Mouse (Mus musculus) mouse trophoblast stem cell (cell line): ENCODE measurements around the gene Gm5426.
"Not testable (repeated sequence)": the region's sequence is repeated elsewhere in the genome, so short reads cannot be mapped to it uniquely, and the experiment has no call there.

Source experiments
- in situ Hi-C, 2 experiments: fragments of 300-500 bp; cut with MseI, MboI; formaldehyde crosslinking; loops; 2 replicates in 1 of 2; 3 replicates in 1 of 2; pipeline ENCODE4 v1.15.1; 2025

The Gm5426 gene

DNA sequence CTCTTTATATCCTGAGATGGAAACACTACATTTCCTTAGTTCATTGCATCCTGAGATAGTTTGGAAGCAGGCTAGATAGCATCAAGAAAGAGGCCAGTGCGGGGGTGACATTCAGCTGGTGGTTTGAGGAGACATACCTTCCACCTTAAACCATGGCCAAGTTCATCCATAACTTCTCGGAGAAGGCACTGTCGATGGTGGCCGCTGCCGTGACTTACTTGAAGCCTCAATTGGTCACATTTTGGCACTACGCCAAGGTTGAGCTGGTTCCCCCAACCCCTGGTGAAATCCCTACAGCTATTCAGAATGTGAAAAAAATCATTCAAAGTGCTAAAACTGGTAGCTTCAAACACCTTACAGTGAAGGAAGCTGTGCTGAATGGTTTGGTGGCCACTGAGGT lies at the start of gene Gm5426:
TSS of gene Gm5426 (plus strand) at position 153 of the 400 bp plus-strand sequence.
- in situ Hi-C loops, result not testable (repeated sequence)

- in situ Hi-C loops, result no loop called here
Observed at GRCm38 (mm10) chr10:96089744-96090143, 46.7 kb upstream of the Gm5426 start.

DNA sequence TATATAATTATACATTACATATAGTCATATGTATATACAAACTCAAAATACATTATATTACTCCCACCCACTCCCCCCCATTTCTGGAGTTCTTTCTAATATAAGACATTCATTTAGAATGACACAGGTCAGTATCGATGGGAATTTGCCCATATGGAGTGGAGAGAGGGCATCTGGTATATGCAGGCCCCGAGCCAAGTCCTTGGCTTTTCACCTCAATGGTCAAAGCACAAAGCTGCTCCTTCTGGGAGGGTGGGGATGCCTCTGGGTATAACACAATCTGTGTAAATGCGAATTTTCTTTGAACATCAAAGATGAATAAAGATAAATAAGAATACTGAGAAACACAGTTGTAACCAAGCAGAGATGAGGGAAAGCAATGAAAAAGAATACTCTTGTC lies 46.0 kb upstream of the Gm5426 start:
- in situ Hi-C loops, result no loop called here

GRCm38 (mm10) chr10:96093890-96094531 lies 42.4 kb upstream of the Gm5426 start:
- in situ Hi-C loops, result no loop called here

GRCm38 (mm10) chr10:96094559-96094958 lies 41.8 kb upstream of the Gm5426 start:
- in situ Hi-C loops, result no loop called here

DNA sequence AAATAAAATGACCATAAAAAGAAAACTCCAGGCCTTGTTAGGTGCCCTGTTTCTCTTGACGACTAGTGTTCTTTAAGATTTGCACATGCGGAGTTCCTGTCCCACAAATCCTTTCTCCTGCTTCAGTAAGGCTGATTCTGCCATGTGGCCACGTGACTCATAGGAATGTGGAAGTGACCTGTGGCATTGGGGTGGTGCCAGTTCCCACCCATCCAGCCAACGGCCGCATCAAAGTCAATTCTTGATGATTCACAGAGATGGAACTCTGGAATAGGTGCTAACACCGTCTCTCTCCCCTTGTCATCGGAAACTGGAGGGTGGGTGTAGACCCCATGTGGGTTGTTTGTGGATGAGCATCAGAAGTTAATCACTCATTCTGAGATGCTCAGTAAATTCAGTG lies 39.7 kb upstream of the Gm5426 start:
- in situ Hi-C loops, result no loop called here

DNA sequence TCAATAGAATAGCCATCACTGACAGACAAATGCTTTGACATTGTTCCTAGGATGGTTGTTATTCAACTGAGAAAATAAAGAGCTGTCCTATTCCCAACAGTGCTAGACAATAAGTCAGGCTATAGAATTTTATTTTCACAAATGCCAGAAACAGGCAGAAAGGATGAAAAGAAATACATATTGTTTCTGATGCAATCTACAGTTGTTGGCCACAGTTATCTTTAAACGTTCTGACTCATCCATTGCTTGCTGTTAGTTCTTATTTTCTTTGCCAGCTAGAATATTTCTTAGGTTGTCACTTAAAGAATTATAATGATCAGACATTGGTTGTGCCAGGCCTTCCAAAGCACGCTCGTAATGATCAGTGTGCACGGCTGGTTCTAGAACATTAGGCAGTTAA lies 35.4 kb upstream of the Gm5426 start:
- in situ Hi-C loops, result no loop called here

- in situ Hi-C loops, result no loop called here
Observed at GRCm38 (mm10) chr10:96104158-96104557, 32.2 kb upstream of the Gm5426 start.

GRCm38 (mm10) chr10:96104624-96105023 lies 31.8 kb upstream of the Gm5426 start:
- in situ Hi-C loops, result no loop called here

DNA sequence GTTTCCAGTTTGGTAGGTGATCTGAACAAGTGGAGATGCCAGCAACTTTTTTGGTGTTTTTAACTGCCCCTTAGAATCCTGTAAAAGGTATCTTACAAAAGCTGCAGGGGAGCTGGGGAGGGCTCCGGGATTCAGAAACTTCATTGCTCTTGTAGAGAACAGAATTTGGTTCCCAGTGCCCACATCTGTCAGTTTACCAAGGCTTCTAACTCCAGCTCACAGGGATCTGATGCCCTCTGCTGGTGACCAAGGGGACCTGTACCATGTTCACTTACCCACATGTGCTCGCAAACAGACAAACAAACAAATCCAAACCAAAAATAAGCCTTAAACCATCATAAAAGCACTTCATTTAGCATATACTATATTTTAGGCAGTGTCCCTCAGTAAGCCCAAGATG lies 31.3 kb upstream of the Gm5426 start:
- in situ Hi-C loops, result no loop called here

DNA sequence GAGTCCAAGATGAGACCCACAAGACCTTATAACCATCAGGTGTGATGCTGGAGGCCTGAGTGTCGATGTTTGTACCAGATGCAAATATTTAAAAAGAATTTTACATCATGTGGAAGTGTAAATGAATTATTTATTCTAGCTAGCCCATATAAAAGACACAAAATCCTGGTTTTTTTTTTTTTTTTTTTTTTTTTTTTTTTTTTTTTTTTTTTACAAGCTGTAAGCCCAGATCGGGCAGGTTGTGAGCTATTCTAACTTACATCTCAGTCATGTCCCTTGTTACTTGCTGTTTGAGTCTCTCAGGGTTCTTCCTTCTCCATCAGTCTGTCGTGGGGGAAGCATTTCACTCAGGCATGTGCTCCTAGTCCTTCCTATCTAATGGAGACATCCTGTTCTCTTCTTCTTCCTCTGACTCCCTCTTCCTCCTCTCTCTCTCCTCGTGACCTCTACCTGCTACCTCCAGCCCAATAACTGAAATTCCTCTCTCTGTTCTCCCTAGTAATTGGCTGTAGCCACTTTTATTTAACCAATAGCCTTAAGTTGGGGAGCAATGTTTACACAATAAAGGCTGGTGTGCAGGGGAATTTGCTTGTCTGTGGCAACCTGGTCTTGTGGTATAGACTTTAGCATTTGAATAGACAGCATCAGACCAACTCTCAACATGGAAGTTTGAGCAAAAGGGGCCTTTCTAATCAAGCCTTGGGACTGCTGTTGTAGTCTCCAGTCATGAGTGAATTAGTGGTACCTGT lies 29.3 kb upstream of the Gm5426 start:
- in situ Hi-C loops, result no loop called here

GRCm38 (mm10) chr10:96107825-96108224 lies 28.6 kb upstream of the Gm5426 start:
- in situ Hi-C loops, result no loop called here

- in situ Hi-C loops, result no loop called here
Observed at GRCm38 (mm10) chr10:96115325-96115724, 21.1 kb upstream of the Gm5426 start.

DNA sequence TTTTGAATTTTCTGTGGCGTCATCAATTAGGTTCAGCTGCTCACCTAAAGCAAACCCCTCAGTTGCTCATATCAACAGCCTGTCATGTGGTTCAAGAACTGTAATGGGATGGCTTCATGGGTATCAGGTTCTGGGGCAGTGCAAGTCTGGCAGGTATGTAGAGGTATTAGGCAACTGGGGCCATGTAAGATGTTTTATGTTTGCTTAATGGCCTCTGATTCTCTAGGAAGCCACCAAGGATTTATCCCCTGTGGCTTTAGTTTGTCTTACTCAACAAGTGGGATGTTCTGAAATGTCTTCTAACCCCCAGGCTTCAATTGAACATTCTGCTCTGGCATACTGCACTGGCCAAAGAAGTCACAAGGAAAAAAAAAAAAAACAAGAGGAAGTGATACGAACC lies 15.6 kb upstream of the Gm5426 start:
- in situ Hi-C loops, result no loop called here

GRCm38 (mm10) chr10:96121249-96122010 lies 15.0 kb upstream of the Gm5426 start:
- in situ Hi-C loops, result no loop called here

DNA sequence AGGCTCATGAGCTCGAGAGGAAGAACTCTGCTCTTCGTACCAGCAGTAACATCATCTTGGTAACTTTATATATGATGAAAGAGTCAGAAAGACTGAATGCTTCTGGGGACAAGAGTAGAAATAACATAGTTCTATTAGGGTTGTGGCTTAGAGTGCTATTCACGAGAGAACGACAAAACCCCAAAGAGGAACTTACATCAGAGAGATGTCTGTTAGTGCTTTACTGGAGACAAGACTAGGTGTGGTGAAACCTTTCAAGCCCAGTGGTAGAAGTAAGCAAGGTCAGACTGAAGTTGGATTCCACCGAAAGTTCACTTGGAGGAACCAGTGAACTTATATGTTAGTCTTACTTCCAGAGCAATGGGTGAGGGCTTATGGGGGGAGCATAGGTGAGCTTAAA lies 12.5 kb upstream of the Gm5426 start:
- in situ Hi-C loops, result no loop called here

- in situ Hi-C loops, result no loop called here
Observed at GRCm38 (mm10) chr10:96124290-96124689, 12.1 kb upstream of the Gm5426 start.

DNA sequence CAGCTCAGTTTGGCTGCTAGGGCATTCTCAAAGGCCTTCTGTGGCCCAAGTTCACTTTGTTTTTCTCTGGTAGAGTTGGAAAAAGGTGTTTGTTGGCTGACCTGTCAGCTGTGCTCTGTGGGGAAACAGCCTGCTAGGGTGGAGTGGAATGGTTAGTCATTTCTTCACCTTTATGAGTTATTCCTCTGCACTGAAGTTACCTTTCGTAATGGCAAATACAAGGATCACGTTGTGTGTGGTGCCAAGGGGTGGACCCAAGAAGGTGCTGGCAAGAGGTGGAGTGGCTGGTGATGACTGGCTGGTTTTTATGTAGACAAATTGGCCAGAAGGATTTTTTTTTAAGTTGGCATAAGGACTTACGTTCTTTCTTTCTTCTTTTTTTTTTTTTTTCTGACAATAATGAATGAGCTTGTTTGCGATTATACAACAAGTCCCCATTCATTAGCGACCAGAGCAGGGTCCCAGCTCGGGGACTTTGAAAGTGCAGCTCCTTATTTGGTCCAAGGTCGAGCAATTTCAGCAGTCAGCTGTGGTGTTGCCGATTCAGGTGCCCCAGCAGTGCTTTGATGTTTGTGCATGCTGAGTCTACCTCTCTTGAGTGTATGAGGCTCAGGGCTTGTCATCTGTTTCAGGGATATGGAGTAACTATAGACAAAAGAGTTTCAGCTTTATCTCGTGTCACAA lies 10.5 kb upstream of the Gm5426 start:
- in situ Hi-C loops, result no loop called here

DNA sequence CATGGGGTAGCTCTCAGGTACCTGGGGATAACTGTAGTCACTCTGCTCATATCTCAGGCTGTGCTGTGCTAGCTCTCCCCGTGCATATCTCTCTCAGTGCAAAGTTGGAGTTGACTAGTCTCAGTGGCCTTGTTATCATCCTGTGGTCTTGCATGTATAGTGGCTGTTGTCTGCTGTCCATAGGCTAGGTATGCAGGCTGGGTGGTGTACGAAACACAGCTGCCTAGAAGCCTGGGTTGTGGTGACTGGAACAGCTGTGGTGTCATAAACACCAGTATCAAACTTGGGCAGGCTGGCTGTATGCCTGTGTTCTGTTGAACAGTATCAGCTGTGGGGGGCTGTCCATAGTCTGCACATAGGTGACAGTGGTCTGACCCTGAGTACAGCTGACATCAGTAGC lies 7.2 kb upstream of the Gm5426 start:
- in situ Hi-C loops, result no loop called here

DNA sequence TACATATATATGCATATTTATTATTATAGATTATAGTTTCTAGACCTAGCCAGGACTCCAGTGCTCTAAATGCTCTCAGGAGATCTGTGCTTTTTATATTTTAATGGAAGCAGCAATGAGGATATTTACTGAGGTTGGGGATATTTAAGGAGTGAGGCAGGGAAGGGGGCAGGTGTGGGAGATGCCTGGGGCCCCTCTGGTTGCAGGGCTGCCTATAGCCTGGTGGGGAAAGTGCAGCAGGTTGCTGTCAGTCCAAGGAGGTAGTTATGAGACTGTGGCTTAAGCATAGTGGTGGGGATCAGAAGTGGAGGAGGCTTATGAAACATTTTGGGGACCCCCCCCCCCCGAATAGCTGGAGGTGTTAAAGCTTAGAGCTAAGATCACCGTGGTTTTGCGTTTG lies 6.0 kb upstream of the Gm5426 start:
- in situ Hi-C loops, result no loop called here

DNA sequence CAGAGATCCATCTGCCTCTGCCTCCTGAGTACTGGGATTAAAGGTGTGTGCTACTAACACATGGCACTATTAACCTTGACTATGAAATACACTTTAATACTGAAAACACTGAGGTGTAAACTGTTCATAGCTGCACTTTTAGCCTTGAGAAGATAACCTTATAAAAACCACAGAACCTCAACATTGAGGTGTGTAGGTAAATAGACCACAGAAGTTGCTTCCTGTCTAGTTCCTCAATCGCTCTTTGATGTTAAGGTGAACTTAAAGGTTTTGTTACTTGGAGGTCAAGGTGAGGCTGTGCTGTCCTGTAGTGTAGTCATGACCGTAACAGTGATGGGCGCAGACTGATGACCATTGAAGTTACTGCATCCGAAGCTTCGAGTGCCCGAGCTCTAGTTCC lies 5.3 kb upstream of the Gm5426 start:
- in situ Hi-C loops, result no loop called here

GRCm38 (mm10) chr10:96132161-96132560 lies 4.2 kb upstream of the Gm5426 start:
- in situ Hi-C loops, result no loop called here
